Mouse (Mus musculus): ENCODE data around the gene Kdm2a.

The Kdm2a gene

GRCm38 (mm10) chr19:4326881-4327280, 71.2 kb downstream of the Kdm2a start:
- DNase-seq: no peak

- DNase-seq: no peak
These were observed 72.0 kb downstream of the Kdm2a start for GRCm38 (mm10) chr19:4326106-4326505.

- DNase-seq: no peak
These were observed 76.0 kb downstream of the Kdm2a start for GRCm38 (mm10) chr19:4322134-4322533.

DNA sequence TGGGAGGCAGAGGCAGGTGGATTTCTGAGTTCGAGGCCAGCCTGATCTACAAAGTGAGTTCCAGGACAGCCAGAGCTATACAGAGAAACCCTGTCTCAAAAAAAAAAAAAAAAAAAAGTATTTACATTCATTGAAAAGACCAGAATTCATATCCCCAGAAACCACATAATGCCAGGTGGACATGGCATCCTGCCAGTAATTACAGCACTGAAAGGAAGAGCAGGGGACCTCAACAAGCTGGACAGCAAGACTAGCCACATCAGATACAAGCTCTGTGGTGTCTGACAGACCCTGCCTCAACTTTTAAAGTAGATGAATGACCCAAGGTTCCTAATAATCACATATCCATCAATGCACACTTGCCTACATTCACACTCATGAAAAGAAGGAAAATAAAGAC, 76.5 kb downstream of the Kdm2a start:
- DNase-seq: no peak

GRCm38 (mm10) chr19:4319272-4319671, 78.8 kb downstream of the Kdm2a start:
- no peak for DNase-seq

GRCm38 (mm10) chr19:4317181-4317580, 80.9 kb downstream of the Kdm2a start:
- no peak for DNase-seq

GRCm38 (mm10) chr19:4315223-4315944, 82.7 kb downstream of the Kdm2a start:
- DNase-seq: no peak

- peak in 1 of 2 experiments; percentile 49 for DNase-seq
These were observed 88.3 kb downstream of the Kdm2a start for GRCm38 (mm10) chr19:4309776-4310185.

DNA sequence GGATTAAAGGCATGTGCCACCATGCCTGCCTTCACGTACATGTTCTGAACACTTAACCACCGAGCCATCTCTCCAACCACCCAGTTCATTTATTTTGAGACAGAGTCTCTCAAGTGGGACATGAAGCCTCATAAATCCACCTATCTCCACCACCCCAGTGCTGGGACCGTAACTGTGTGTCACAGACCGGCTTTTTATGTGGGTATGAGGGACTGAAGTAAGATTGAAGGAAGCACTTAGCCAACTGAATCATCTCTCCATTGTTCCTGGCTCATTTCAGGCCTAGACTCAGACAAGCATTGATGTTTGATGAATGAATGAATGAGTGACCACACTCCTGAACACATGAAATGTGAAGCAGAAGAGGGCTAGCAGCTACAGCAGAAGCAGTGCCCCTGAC, 88.8 kb downstream of the Kdm2a start:
- DNase-seq: no peak

DNA sequence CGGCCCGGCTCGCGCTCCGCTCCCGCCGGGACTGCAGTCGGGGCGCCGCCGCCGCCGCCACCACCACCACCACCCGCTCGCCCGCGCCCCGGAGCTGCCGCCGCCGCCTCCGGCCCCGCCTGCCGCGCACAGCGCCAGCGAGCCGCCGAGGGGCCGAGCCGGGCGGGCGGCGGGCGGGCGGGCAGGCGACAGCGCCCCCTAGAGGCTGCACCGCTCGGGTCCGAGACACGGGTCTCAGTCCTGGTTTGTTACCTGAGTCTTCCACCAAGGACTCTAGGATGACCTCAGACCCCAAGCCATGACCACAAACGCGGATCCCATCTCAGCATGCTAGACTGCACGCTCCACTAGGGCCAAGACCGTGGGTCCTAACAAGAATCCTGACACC, 91.9 kb downstream of the Kdm2a start, which contains the start of gene Grk2:
Grk2 (minus strand) TSS at position 33 of the 388 bp plus-strand sequence.
- peak; percentile 81 to 87 for DNase-seq

- DNase-seq: peak; percentile 58 to 65
These were observed 92.4 kb downstream of the Kdm2a start for GRCm38 (mm10) chr19:4305491-4306189.

- peak; percentile 53 to 58 for DNase-seq
These were observed 93.2 kb downstream of the Kdm2a start for GRCm38 (mm10) chr19:4304871-4305321.

DNA sequence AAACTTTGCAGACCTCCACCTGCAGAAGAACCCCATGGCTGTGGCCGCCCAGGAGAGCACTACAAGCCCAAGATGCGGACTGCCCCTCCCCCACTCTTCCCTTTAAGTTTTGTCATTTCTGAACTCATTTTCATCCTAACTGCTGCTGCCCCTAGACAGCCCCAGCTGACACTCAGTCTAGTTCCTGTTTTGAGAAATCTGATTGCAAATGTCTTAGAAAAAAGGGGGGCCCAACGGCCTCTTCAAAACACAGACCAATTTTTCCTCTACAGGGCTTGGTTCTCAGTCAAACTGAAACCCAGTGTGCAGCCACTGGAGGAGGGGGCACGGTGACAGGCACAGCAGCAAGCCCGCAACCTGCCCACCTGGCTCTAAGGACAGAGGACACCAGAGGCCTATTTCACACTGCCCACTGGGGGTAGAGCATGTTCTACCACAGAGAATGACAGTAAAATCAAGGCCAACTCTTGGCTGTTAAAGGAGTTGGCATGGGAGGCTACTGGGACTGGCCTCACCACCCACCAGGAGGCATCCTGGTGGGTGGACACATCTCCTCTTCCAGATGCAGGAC, 93.7 kb downstream of the Kdm2a start:
- peak; percentile 62 to 75 for DNase-seq

GRCm38 (mm10) chr19:4303640-4303995, 94.5 kb downstream of the Kdm2a start:
- DNase-seq: peak in 1 of 2 experiments; percentile 35

DNA sequence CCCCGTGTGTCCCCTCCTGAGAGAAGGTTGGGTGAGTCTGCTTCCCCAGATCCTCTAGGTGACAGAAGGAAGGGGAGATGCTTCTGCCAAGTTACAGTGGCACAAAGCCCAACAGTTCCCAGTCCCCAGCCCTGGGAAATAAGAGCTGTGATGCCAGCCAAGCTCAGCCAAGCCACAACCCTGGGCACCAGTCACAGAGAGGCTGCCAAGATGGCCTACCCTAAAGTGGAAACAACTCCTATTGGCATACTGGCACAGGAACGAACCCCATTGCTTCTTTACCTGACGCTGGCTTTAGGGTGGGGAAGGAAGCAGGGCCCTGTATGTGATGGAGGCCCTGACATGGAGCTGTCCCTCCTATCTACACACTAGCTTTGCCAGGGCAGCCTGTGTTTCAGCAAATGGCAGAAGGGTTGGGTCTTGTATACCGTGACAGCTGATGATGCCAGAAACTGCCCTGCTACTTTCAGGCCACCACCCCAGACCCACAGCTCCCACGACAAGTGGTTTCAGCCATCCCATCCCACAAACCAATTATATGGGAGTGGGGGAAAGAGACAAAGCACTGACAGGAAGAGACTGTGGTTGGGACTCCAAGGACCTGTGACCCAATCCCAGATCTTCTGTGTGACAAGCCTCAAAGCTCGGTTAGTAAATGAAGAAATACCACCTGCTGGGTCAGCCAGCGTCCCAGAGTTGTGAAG, 95.0 kb downstream of the Kdm2a start:
- peak in 1 of 2 experiments; percentile 26 for DNase-seq

- DNase-seq: peak; percentile 77 to 80
These were observed 96.1 kb downstream of the Kdm2a start for GRCm38 (mm10) chr19:4301735-4302651.

- DNase-seq: peak in 1 of 2 experiments; percentile 26
These were observed 97.0 kb downstream of the Kdm2a start for GRCm38 (mm10) chr19:4300852-4301734.

DNA sequence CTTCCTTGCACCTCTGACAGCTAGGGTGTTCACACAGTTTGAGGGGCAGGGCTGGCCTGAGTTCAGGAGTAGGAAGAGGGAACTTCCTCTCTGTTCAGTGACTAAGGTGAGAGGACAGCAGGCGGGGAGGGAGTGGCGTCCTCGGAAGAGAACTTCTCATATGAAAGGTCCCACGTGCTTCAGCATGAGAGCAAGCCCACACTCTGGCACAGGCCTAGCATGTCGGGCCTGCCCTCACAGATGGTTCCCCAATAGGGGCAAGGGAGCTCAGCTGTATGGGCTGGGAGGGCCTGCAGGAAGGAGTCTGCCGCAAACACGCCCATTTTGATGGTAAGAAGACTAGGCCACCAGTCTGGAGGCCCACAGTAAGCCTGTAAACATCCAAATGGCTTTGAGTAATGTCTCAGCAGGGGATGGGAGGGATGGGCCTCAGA, 97.8 kb downstream of the Kdm2a start:
- DNase-seq: peak; percentile 71 to 84

- DNase-seq: peak; percentile 55 to 68
These were observed 98.4 kb downstream of the Kdm2a start for GRCm38 (mm10) chr19:4299574-4300270.

DNA sequence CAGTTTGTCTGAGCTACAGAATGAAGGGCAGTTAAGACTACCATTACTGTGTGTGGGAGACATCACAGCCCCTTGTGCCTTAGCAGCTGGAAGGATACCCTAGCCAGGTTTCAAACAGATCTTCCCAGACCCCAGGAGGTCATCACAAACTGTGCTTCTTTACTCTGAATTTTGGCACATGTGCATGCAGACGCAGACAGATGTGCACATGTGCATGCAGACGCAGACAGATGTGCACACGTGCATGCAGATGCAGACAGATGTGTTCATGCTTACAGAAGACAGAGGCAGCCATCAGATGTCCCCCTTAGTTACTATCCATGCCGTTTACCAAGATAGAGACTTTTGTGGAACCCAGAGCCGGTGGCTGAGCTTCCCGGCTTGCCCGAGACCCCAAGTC, 99.0 kb downstream of the Kdm2a start:
- DNase-seq: no peak

All from spleen, adult 18-20 months (tissue).